Mouse (Mus musculus): Measurements from ENCODE around the gene Ugt1a8.
"Not testable (repeated sequence)": the region's sequence is repeated elsewhere in the genome, so short reads cannot be mapped to it uniquely, and the experiment has no call there.

Ugt1a8 gene

GRCm38 (mm10) chr1:88195687-88196086 lies 108.1 kb downstream of the Ugt1a8 start:
- DNase-seq, result no peak

DNA sequence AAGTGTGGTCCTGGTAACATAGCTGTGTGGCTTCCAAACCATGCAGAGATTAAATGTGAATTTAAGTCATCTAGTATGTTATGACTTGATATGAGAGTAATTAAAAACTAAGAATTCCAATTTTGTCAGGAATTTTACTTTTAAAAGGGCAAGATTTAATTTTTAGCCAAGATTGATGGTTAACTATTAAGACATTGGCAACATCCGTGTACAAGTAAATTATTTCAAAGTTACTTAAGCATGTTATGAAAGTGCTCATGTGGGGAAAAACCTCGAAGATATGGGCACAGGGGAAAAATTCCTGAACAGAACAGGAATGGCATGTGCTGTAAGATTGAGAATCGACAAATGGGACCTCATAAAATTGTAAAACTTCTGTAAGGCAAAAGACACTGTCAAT lies 109.8 kb downstream of the Ugt1a8 start:
- DNase-seq, result no peak

- DNase-seq, result peak; percentile 59 to 64
Observed at GRCm38 (mm10) chr1:88199996-88200395, 112.4 kb downstream of the Ugt1a8 start.

DNA sequence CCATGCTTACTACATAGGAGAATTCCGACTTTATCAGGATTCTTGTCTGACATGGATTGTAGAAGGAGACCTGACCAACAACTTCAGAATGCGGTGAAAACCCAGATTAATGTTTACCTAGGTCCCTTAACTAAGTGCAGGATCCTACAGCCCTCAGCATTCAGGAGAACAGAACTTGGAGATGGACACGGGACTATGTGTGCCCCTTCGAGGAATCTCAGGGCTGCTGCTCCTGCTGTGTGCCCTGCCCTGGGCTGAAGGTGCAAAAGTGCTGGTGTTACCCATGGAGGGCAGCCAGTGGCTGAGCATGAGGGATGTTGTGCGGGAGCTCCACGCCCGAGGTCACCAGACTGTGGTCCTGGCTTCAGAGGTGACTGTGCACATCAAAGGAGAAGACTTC lies 112.8 kb downstream of the Ugt1a8 start, which contains the start of gene Ugt1a2:
Ugt1a2 (plus strand) TSS at position 146 of the 400 bp plus-strand sequence.
- DNase-seq, result no peak

DNA sequence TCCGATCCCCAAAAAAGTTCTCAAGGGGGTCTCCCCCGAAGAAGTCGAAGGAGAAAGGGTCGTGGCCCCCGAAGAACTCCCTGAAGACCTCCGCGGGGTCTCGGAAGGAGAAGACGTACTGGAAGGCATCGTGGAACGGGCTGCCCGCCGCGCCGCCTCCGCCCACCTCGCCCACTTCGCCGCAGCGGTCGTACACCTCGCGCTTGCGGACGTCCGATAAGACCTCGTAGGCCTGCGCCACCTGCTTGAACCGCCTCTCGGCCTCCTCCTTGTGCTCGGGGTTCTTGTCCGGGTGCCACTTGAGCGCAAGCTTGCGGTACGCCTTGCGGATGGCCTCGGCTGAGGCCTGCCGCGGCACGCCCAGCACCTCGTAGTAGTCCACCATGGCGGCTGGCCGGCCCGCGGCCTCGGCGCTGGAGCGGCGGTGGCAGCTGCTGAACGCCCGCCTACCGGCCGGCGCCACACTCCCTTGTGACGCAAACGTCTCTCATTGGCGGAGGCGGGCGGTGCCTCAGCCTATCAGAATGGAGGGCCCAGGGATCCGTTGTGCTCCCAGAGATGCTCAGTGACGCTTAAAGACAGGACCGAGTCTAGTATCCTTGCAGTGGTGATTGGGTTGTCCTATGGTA lies 117.8 kb downstream of the Ugt1a8 start, which contains the start of gene Dnajb3:
Dnajb3 (minus strand) TSS at position 489 of the 629 bp plus-strand sequence.
- DNase-seq, result peak; percentile 92 to 94

GRCm38 (mm10) chr1:88206843-88207479 lies 119.3 kb downstream of the Ugt1a8 start:
- DNase-seq, result no peak

GRCm38 (mm10) chr1:88211812-88212211 lies 124.2 kb downstream of the Ugt1a8 start, which contains the start of gene Ugt1a1:
Ugt1a1 (plus strand) TSS chr1:88211959.
- DNase-seq, result peak in 1 of 2 experiments; percentile 5

GRCm38 (mm10) chr1:88212341-88213045 lies 124.9 kb downstream of the Ugt1a8 start:
- peak; percentile 14 to 19 for DNase-seq

- DNase-seq, result no peak
Observed at GRCm38 (mm10) chr1:88213061-88213460, 125.4 kb downstream of the Ugt1a8 start.

DNA sequence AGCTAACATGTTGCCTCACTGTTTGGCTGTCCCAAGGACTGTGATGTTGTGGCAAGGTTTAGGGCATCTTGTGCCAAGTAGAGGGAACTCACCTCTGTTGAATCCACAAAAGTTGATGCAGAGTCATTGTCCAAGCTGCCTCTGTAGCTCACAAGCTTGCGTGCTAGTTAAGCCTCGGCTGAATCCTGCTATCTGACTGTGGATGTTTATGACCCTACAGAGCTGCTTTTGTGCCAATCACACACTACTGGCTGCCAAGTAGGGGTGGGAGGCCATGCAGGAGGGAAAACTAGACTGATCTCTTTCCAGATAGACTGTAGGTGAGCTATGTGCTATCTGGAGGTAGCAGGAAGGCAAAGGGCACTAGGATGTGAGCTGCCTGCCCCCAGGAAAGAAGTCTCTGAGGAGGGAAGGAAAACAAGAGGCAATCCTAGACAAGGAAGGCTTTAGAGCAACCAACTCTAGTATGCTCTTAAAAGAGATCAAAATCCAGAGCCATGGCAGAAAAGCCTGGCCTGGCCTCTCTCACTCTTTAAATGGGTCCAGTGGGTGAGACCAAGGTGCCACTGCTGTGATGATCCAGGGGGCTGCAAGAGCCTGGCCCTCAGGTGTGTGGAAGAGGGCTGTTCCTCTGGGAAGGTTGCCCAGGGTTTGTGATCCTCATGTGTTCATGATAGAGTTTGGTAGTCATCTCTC lies 126.3 kb downstream of the Ugt1a8 start:
- peak; percentile 15 to 29 for DNase-seq

DNA sequence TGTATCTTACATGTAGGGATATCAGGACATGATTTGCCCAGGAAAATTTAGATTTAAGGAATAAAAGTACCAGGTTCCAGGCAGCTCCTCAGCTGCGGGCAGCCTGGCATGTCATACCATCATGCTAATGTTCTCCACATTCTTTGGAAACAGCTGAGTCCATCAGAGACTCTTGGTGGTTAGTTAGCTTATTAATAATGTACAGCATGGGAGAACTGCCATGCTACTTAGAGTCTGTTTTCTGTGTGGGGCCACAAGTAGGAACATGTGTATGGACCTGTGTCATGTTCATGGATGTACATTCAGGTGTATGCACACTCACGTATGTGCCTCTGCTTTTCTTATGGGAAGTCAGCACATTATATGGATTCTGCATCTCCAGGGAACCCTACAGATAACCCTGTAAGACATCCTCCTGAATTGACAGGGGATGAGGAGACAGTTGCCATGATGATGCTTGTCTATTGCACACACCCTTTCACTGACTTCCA lies 126.9 kb downstream of the Ugt1a8 start:
- DNase-seq, result no peak

DNA sequence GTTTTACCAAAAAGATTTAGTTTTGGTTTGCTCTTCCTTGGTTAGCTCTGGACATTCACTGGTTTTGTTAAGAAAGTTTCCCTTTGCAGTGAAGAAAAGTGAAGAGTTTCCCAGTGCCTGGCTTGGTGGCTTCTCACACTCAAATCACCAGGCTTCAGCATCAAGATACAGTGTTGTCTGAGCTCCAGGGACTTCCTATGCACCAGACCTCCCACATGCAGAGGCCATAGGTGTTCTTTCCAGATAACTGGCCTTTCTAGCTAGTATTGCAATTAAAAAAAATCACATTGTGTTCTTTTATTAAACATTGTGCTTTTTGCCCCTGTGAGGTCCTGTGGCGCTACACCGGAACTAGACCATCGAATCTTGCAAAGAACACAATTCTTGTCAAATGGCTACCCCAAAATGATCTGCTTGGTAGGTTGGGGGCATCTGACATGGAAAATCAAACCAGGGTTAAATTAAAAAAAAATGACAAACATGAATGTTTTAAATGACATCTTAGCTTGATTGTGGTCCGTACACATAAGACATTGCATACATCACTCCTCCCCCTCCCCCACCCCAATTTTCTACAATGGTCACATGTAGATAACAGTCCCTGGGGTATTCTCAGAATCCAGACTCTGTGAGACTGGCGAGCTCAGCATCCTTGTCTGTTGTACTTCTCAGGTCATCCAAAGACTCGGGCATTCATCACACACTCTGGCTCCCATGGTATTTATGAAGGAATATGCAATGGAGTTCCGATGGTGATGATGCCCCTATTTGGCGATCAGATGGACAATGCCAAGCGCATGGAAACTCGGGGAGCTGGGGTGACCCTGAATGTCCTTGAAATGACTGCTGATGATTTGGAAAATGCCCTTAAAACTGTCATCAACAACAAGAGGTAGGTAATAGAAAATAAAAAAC lies 128.1 kb downstream of the Ugt1a8 start:
- no peak for DNase-seq

DNA sequence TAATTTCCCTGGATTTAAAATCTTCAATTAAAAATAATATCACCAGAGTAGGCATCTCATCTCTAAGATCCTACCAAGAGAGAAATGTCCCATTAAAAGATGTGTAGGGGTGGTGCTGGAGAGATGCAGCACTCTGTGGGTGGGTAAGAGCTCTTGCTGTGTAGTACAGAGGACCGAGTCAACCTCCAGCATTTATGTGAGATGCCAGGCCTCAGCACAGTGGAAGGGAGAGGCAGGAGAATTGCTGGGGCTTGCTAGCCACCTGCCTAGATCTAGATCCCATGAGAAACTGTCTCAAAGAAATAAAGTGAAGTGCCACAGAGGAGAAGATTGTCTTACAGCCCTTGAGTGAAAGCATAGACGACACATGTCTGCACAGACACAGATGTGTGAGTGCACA lies 128.9 kb downstream of the Ugt1a8 start:
- no peak for DNase-seq

- DNase-seq, result peak in 1 of 2 experiments; percentile 13
Observed at GRCm38 (mm10) chr1:88217144-88217543, 129.5 kb downstream of the Ugt1a8 start.

GRCm38 (mm10) chr1:88217576-88217975 lies 130.0 kb downstream of the Ugt1a8 start:
- no peak for DNase-seq

DNA sequence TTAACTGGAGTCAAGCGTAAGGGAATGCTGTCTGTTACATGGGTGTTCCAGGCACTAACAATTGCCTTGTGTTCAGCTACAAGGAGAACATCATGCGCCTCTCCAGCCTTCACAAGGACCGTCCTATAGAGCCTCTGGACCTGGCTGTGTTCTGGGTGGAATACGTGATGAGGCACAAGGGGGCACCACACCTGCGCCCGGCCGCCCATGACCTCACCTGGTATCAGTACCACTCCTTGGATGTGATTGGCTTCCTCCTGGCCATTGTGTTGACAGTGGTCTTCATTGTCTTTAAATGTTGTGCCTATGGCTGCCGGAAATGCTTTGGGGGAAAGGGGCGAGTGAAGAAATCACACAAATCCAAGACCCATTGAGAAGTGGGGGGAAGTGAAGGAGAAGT lies 130.4 kb downstream of the Ugt1a8 start:
- DNase-seq, result peak in 1 of 2 experiments; percentile 4

DNA sequence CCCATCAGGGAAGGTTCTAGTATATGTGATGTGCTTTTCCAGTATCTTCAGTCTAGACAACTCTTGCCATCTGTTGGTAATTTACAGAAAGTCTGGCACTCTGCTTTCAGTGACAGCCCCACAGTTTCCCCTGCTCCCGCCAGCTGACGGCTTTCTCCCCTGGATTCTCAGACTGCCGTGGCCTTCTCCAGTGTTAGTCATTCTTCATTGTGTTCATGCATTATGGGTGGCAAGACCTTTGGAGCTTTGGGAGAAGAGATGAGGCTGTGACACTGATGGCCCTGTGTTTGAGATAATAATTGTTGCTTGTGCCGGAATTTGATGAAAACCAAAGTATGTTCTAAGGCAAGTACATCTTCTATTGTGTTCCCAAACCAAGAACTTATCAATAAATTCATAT lies 131.0 kb downstream of the Ugt1a8 start:
- DNase-seq, result no peak

GRCm38 (mm10) chr1:88219054-88219453 lies 131.4 kb downstream of the Ugt1a8 start:
- DNase-seq, result no peak

- no peak for DNase-seq
Observed at GRCm38 (mm10) chr1:88220336-88220735, 132.7 kb downstream of the Ugt1a8 start.

DNA sequence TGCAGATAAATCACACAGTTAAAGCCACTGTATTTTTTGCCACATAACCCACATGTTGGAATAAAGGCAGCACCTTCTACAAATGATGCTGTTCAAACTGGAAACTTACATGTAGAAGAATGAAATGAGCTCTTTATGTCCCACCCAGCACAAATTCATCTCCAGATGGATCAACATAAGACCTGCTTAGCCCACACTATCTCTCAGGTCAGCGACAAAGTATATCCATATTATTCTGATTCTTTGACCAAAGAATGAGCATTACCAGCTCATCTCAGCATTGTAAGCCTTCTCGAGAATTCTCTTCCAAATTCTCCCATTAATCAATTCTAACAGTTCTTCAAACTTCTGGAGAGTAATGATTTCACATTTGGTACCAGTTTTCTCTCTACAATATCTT lies 134.6 kb downstream of the Ugt1a8 start:
- no peak for DNase-seq

DNA sequence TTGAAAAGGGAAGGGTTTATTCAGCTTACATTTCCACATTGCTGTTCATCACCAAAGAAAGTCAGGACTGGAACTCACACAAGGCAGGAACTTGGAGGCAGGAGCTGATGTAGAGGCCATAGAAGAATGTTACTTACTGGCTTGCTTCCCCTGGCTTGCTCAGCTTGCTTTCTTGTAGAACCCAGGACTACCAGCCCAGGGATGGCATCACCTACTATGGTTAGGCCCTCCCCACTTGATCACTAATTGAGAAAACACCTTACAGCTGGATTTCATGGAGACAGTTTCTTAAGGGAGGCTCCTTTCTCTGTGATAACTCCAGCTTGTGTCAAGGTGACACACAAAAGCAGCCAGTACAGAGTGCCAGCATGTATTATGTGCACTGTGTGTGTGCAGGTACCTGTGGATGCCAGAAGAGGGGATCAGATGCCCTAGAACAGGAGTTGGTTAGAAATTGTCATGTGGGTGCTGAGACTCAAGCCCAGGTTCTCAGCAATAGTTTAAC lies 135.4 kb downstream of the Ugt1a8 start:
- not testable (repeated sequence) for DNase-seq

- no peak for DNase-seq
Observed at GRCm38 (mm10) chr1:88223591-88223990, 136.0 kb downstream of the Ugt1a8 start.
